Comparison of ENCODE assay signal across 8 mouse cellular contexts in the genomic region with DNA sequence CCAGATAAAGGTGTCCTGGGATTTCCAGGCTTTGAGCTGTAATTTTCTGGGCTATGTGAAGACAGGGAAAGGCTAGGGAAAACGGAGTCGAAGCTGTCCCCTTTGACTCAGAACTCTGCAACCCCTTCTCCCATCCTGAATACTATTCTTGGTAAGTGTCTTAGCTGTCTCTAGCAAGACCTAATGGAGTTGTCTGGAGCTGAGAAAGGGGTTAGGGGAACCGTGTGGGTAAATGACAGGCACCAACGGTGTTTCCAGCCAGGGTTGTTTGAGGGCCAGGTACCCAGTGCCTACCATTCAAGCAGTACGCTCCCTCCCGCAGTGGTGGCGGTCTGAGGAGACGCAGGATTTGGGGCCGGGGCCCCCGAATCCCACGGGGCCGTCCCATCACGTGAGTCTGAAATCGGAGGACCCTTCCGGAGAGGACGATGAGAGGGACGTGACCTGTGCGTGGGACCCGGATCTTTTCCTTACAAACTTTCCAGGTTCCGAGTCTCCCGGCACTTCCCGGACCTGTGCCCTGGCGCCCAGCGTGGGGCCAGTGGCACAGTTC. TPM values are rescaled to one million over a fixed set of nuclear protein-coding genes. Genes with fewer than 3 reads are reported as not detected.
DNase-seq lines count a peak whose midpoint lies in the region; ATAC-seq and TF ChIP-seq lines count a peak whose summit lies in the region.

No protein-coding gene starts in this region.

- peak; percentile 19; the same call in 1 of the 2 replicates for ATAC-seq in forebrain, embryonic 13.5 days
- ATAC-seq in liver, embryonic 14.5 days (ENCODE audit: insufficient read depth) = no peak

- no peaks in the 10 kb centered on the region for H3K79me2 ChIP-seq in C2C12 (ENCODE audit: control insufficient read depth, insufficient read depth)

- H3K27ac ChIP-seq in gastrocnemius, adult 2 months = peak overlapping the region; percentile 93
- 0 out of 2 replicates have a peak overlapping the region, but pooled peaks have one; percentile 4 for H3K27ac ChIP-seq in forebrain, embryonic 13.5 days
- H3K27ac ChIP-seq in liver, embryonic 14.5 days = peak overlapping the region; percentile 97

- peak overlapping the region; percentile 52 for H3ac ChIP-seq in C2C12 (ENCODE audit: control insufficient read depth, insufficient read length, low read depth)

- intact Hi-C loops in gastrocnemius, adult 2 months (cut with DNase I) = loop anchor here (5.0 kb wide), 1 partner anchor 55 kb away; the partner anchor contains the start of gene Calr
- intact Hi-C loops in gastrocnemius, postnatal 36 days (cut with DNase I) = loop anchor here (5.0 kb wide), 1 partner anchor 55 kb away; the partner anchor contains the start of gene Calr
- intact Hi-C loops in left cerebral cortex, postnatal 14 days (cut with DNase I) = loop anchor here (5.0 kb wide), 1 partner anchor 55 kb away; the partner anchor contains the start of gene Calr

- peak overlapping the region; percentile 89 for H3K4me3 ChIP-seq in gastrocnemius, adult 2 months
- peak overlapping the region; percentile 31 for H3K4me3 ChIP-seq in C2C12 (ENCODE audit: insufficient read depth, poor library complexity, severe bottlenecking)
- peak overlapping the region; percentile 53 for H3K4me3 ChIP-seq in forebrain, embryonic 13.5 days
- H3K4me3 ChIP-seq in liver, embryonic 14.5 days (ENCODE audit: insufficient read depth in 1 of 2, low read depth in 2 of 2, low read length in 2 of 2) = peak overlapping the region; percentile 77 to 92

- H3K4me2 ChIP-seq in forebrain, embryonic 13.5 days = peak overlapping the region; percentile 89
- H3K4me2 ChIP-seq in liver, embryonic 14.5 days (ENCODE audit: low read depth) = peak overlapping the region; percentile 97

- no peaks in the 10 kb centered on the region for H3K9me3 ChIP-seq in forebrain, embryonic 13.5 days (replicated peaks)
- H3K9me3 ChIP-seq in liver, embryonic 14.5 days (ENCODE audit: control insufficient read depth, low read length) = no peaks in the 10 kb centered on the region

- H3K9ac ChIP-seq in forebrain, embryonic 13.5 days = peak overlapping the region; percentile 64
- H3K9ac ChIP-seq in liver, embryonic 14.5 days (replicated peaks) = peak overlapping the region; percentile 99

- peaks cover 15% of the 10 kb centered on the region for H3K4me1 ChIP-seq in forebrain, embryonic 13.5 days
- peaks cover 24 to 27% of the 10 kb centered on the region in 2 experiments for H3K4me1 ChIP-seq in liver, embryonic 14.5 days (replicated peaks; ENCODE audit: control insufficient read depth in 2 of 2, insufficient read depth in 2 of 2, low read length in 1 of 2)

- peaks cover 8% of the 10 kb centered on the region for H3K27me3 ChIP-seq in C2C12 (ENCODE audit: control insufficient read depth, insufficient read depth, insufficient read length)
- 0 out of 2 replicates have a peak, but pooled peaks cover 14% of the 10 kb centered on the region for H3K27me3 ChIP-seq in forebrain, embryonic 13.5 days
- H3K27me3 ChIP-seq in liver, embryonic 14.5 days (ENCODE audit: control insufficient read depth, insufficient read depth, low read length) = no peaks in the 10 kb centered on the region

- H3K79me3 ChIP-seq in C2C12 (ENCODE audit: low read depth) = no peaks in the 10 kb centered on the region

- no peak for DNase-seq in gastrocnemius, adult 2 months
- DNase-seq in gastrocnemius, adult 18-20 months (ENCODE audit: low spot score) = no peak
- no peak for DNase-seq in liver, embryonic 14.5 days (ENCODE audit: low read depth in 3 of 3, low spot score in 3 of 3)
- DNase-seq in gastrocnemius, postnatal 36 days = no peak
- no peak for DNase-seq in left cerebral cortex, postnatal 14 days (ENCODE audit: low spot score in 2 of 2)
- DNase-seq in urinary bladder, postnatal 36 days (ENCODE audit: low spot score in 2 of 2) = no peak

- H3K36me3 ChIP-seq in C2C12 (ENCODE audit: control insufficient read depth, insufficient read depth) = no peaks in the 10 kb centered on the region
- H3K36me3 ChIP-seq in forebrain, embryonic 13.5 days (ENCODE audit: poor library complexity, severe bottlenecking) = no peaks in the 10 kb centered on the region
- H3K36me3 ChIP-seq in liver, embryonic 14.5 days (replicated peaks; ENCODE audit: control insufficient read depth, insufficient read depth, low read depth) = peaks cover 26% of the 10 kb centered on the region

- 3% methylated on average over 24 of the region's 24 CpGs for WGBS in forebrain, embryonic 13.5 days
- 1% methylated on average over 24 of the region's 24 CpGs for WGBS in liver, embryonic 14.5 days (ENCODE audit: insufficient replicate concordance)

- no peak for TF ChIP-seq CTCF in gastrocnemius, adult 2 months (IDR thresholded peaks at IDR 0.05)
- no peak for TF ChIP-seq CTCF in C2C12 (IDR thresholded peaks at IDR 0.05; ENCODE audit: control insufficient read depth, insufficient read depth, insufficient read length)
- TF ChIP-seq CTCF in liver, embryonic 14.5 days (IDR thresholded peaks at IDR 0.05; ENCODE audit: low read depth) = no peak

- no peak for TF ChIP-seq EP300 in liver, embryonic 14.5 days (IDR thresholded peaks at IDR 0.05; ENCODE audit: low read depth)

TF ChIP-seq in C2C12, 6 proteins besides CTCF, POLR2A, EP300 and RAD21:
- TF ChIP-seq MYOD1 (IDR thresholded peaks at IDR 0.05; ENCODE audit: control insufficient read depth, insufficient read length, low read depth) (no peak), MAX (IDR thresholded peaks at IDR 0.05) (no peak), MYOG (IDR thresholded peaks at IDR 0.05; ENCODE audit: control insufficient read depth, extremely low read depth, insufficient read length) (no peak), USF1 (IDR thresholded peaks at IDR 0.05; ENCODE audit: low read depth) (no peak), FOSL1 (IDR thresholded peaks at IDR 0.05; ENCODE audit: insufficient read depth, low read length, poor library complexity, severe bottlenecking) (no peak), CEBPB (IDR thresholded peaks at IDR 0.05; ENCODE audit: low read depth) (no peak)

RNA-seq across cellular contexts. Expression of gene Klf1, which starts 0.7 kb away (rescaled TPM):
- not detected for total RNA-seq in gastrocnemius, adult 2 months (2021)
- not detected for total RNA-seq in gastrocnemius, adult 18-20 months (2021)
- 0.09 TPM for polyA plus RNA-seq in C2C12 (2012; fragmentation: generic; extraction: Trizol)
- 0.74 and 1.2 TPM in 2 replicates for polyA plus RNA-seq in forebrain, embryonic 13.5 days (2015; fragmentation: Nextera tagmentation; extraction: Ambion mirVana)
- polyA plus RNA-seq in liver, embryonic 14.5 days (2012; rRNA removed) = 209 and 251 TPM in 2 replicates
- 522 and 566 TPM in 2 replicates for polyA plus RNA-seq in liver, embryonic 14.5 days (2014; fragmentation: Nextera tagmentation; extraction: Ambion mirVana)
- not detected for total RNA-seq in gastrocnemius, postnatal 36 days (2021)
- not detected for total RNA-seq in left cerebral cortex, postnatal 14 days (2021)

RNA-seq across cellular contexts. Expression of gene Dnase2a, which starts 5.9 kb away (rescaled TPM):
- 1 to 10 TPM; 4.0 to 8.4 TPM for total RNA-seq in gastrocnemius, adult 2 months (2021)
- 1 to 10 TPM; 6.1 to 6.8 TPM for total RNA-seq in gastrocnemius, adult 18-20 months (2021)
- polyA plus RNA-seq in C2C12 (2012; fragmentation: generic; extraction: Trizol) = 9.0 TPM
- 6.9 and 9.4 TPM in 2 replicates for polyA plus RNA-seq in forebrain, embryonic 13.5 days (2015; fragmentation: Nextera tagmentation; extraction: Ambion mirVana)
- 9.6 and 11.0 TPM in 2 replicates for polyA plus RNA-seq in liver, embryonic 14.5 days (2012; rRNA removed)
- 8.4 and 8.5 TPM in 2 replicates for polyA plus RNA-seq in liver, embryonic 14.5 days (2014; fragmentation: Nextera tagmentation; extraction: Ambion mirVana)
- 1 to 10 TPM; 3.7 to 5.1 TPM for total RNA-seq in gastrocnemius, postnatal 36 days (2021)
- 1 to 10 TPM; 2.9 TPM for total RNA-seq in left cerebral cortex, postnatal 14 days (2021)

RNA-seq across cellular contexts. Expression of gene Gcdh, which starts 8.7 kb away (rescaled TPM):
- 10 to 100 TPM; 33.9 to 51.1 TPM for total RNA-seq in gastrocnemius, adult 2 months (2021)
- total RNA-seq in gastrocnemius, adult 18-20 months (2021) = 10 to 100 TPM; 33.7 to 38.2 TPM
- polyA plus RNA-seq in C2C12 (2012; fragmentation: generic; extraction: Trizol) = 11.4 TPM
- 33.2 and 34.2 TPM in 2 replicates for polyA plus RNA-seq in forebrain, embryonic 13.5 days (2015; fragmentation: Nextera tagmentation; extraction: Ambion mirVana)
- 27.1 and 31.4 TPM in 2 replicates for polyA plus RNA-seq in liver, embryonic 14.5 days (2012; rRNA removed)
- 38.9 and 42.7 TPM in 2 replicates for polyA plus RNA-seq in liver, embryonic 14.5 days (2014; fragmentation: Nextera tagmentation; extraction: Ambion mirVana)
- total RNA-seq in gastrocnemius, postnatal 36 days (2021) = 10 to 100 TPM; 25.5 to 45.9 TPM
- total RNA-seq in left cerebral cortex, postnatal 14 days (2021) = 10 to 100 TPM; 36.5 to 38.9 TPM

RNA-seq across cellular contexts. Expression of gene Syce2, which starts 30.5 kb away (rescaled TPM):
- 1 to 10 TPM; 1.2 to 1.8 TPM for total RNA-seq in gastrocnemius, adult 2 months (2021)
- 1 to 10 TPM; 1.3 to 1.4 TPM for total RNA-seq in gastrocnemius, adult 18-20 months (2021)
- 8.5 TPM for polyA plus RNA-seq in C2C12 (2012; fragmentation: generic; extraction: Trizol)
- 80.3 and 85.1 TPM in 2 replicates for polyA plus RNA-seq in forebrain, embryonic 13.5 days (2015; fragmentation: Nextera tagmentation; extraction: Ambion mirVana)
- 16.7 and 26.4 TPM in 2 replicates for polyA plus RNA-seq in liver, embryonic 14.5 days (2012; rRNA removed)
- 78.2 and 80.2 TPM in 2 replicates for polyA plus RNA-seq in liver, embryonic 14.5 days (2014; fragmentation: Nextera tagmentation; extraction: Ambion mirVana)
- total RNA-seq in gastrocnemius, postnatal 36 days (2021) = 1 to 10 TPM in 1 of 2 experiments, under 1 TPM in 1; 0.71 to 1.4 TPM
- 10 to 100 TPM; 11.5 to 13.4 TPM for total RNA-seq in left cerebral cortex, postnatal 14 days (2021)

RNA-seq across cellular contexts. Expression of gene Mast1, which starts 34.7 kb away (rescaled TPM):
- total RNA-seq in gastrocnemius, adult 2 months (2021) = under 1 TPM in 1 of 2 experiments, not detected in 1; 0.17 TPM
- under 1 TPM in 1 of 2 experiments, not detected in 1; 0.07 TPM for total RNA-seq in gastrocnemius, adult 18-20 months (2021)
- polyA plus RNA-seq in C2C12 (2012; fragmentation: generic; extraction: Trizol) = not detected
- 31.6 and 37.3 TPM in 2 replicates for polyA plus RNA-seq in forebrain, embryonic 13.5 days (2015; fragmentation: Nextera tagmentation; extraction: Ambion mirVana)
- 0.06 and 0.21 TPM in 2 replicates for polyA plus RNA-seq in liver, embryonic 14.5 days (2012; rRNA removed)
- polyA plus RNA-seq in liver, embryonic 14.5 days (2014; fragmentation: Nextera tagmentation; extraction: Ambion mirVana) = 0.08 and 0.14 TPM in 2 replicates
- total RNA-seq in gastrocnemius, postnatal 36 days (2021) = not detected
- 100 to 1,000 TPM; 139 to 146 TPM for total RNA-seq in left cerebral cortex, postnatal 14 days (2021)

Comparison
In these comparisons a context has a peak if more than half of its experiments do, and no peak if none do; other contexts are left out.
1. H3K27ac ChIP-seq: peak in every context shown above with its lines; median percentile 97 in liver, embryonic 14.5 days; 93 in gastrocnemius, adult 2 months; 4 in forebrain, embryonic 13.5 days.
2. H3K4me3 ChIP-seq: peak in every context shown above with its lines; median percentile 89 in gastrocnemius, adult 2 months; 84 in liver, embryonic 14.5 days; 53 in forebrain, embryonic 13.5 days; 31 in C2C12.